Mouse (Mus musculus): ENCODE data around the gene Pm20d1.

Pm20d1 gene

GRCm38 (mm10) chr1:131829279-131829678, 32.1 kb downstream of the Pm20d1 start:
- no peak for DNase-seq (ENCODE audit: low spot score)

DNA sequence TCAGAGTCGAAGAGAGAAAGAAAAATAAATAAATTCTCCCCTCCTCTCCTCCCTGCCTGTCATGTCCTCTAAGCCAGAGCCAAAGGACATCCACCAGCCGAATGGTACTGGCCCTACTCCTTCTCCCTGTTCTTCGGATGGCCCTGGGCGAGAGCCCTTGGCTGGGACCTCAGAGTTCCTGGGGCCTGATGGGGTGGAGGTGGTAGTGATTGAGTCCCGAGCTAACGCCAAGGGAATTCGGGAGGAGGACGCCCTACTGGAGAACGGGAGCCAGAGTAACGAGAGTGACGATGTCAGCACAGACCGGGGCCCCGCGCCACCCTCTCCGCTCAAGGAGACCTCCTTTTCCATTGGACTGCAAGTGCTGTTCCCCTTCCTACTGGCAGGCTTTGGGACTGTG, 33.4 kb downstream of the Pm20d1 start:
- DNase-seq (ENCODE audit: low spot score) = no peak

DNA sequence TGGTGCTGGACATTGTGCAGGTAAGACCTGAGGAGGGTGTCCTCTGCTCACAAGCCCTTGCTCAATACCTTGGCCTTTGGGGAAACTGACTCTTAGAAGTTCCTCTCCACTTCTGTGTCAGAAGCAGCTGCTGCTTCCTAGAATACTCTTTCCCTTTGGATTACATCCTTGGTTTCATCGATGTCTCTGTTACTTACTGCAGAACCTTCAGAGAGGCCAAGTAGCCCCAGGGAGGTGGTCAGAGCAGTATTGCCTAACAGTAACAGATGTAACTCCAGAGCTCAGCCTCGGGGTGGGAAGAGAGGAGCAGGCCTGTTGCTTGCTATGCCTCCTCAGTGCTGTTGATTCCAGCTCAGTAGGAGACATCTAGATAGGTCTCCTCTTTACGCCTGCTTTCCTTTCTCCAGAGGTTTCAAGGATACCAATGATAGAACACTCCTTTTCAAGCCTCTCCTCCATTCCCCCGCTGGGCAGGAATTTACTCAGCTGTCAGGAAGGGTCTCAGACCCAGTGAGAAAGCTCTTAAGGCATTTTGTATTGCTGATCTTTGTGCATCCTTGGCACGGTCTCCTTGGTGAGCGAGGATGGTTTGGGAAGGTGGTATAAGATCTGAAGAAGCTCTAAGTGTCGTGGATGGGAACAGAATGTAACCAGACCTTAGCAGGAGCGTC, 33.9 kb downstream of the Pm20d1 start:
- DNase-seq (ENCODE audit: low spot score) = no peak

DNA sequence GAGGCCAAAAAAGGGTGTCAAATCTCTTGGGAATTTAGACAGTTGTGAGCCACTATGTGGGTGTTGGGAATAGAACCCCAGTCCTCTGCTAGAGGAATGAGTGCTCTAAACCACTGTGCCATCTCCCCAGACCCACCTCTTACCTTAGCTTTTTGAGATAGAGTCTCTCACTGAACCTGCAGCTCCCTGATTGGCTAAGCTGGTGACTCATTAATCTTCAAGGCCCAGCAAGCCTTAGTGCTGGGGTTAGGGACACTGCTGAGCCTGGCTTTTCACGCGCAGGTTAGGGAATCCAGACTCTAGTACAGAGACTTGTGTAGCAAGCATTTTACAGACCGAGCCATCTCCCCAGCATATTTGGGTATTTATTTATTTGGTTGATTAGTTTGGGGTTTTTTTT, 39.9 kb downstream of the Pm20d1 start:
- DNase-seq (ENCODE audit: low spot score) = no peak

GRCm38 (mm10) chr1:131838542-131838941, 41.4 kb downstream of the Pm20d1 start:
- no peak for DNase-seq (ENCODE audit: low spot score)

- DNase-seq (ENCODE audit: low spot score) = no peak
Observed at GRCm38 (mm10) chr1:131839279-131839678, 42.1 kb downstream of the Pm20d1 start.

DNA sequence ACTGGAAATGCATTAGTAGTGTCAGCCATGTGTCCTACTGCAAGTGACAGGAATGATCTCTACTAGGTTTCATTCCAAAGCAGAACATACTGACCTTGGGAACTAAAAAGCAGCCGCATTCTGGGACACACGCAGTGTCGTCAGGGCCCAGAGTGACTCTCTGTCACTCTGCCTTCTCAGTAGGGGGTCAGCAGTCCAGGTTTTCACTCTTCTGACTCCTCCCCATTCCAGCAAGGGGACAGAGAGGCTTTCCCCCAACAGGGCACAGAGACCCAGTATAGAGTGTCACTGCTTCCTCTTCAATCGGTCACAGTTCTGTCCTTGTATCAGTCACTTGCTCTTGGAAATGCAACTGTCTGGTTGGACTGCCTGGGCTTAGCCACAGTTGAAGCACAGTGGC, 45.0 kb downstream of the Pm20d1 start:
- DNase-seq (ENCODE audit: low spot score) = no peak

- no peak for DNase-seq (ENCODE audit: low spot score)
Observed at GRCm38 (mm10) chr1:131843758-131844157, 46.6 kb downstream of the Pm20d1 start.

DNA sequence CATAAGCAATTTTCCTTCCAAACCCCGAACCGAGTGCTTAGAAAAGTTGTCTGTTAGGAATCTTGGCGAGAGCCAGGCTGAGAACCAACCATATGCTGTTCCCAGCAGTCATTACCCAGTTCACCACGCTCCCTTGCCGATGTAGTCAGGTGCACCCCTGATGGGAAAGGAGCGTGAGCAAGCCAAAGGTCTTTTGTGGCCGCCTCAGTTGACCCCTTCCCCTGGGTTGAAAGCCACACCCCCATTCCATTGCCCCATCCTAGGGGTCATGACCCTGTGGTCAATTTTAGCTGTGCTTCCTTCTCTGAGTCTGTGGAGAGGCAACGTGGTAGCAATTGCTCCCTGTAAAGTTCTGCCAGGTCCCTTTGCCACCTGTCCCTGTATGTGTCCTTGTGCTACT, 47.7 kb downstream of the Pm20d1 start:
- no peak for DNase-seq (ENCODE audit: low spot score)

- DNase-seq (ENCODE audit: low spot score) = peak; percentile 54
Observed at GRCm38 (mm10) chr1:131846255-131846654, 49.1 kb downstream of the Pm20d1 start.

GRCm38 (mm10) chr1:131861811-131862210, 64.6 kb downstream of the Pm20d1 start:
- DNase-seq (ENCODE audit: low spot score) = no peak

DNA sequence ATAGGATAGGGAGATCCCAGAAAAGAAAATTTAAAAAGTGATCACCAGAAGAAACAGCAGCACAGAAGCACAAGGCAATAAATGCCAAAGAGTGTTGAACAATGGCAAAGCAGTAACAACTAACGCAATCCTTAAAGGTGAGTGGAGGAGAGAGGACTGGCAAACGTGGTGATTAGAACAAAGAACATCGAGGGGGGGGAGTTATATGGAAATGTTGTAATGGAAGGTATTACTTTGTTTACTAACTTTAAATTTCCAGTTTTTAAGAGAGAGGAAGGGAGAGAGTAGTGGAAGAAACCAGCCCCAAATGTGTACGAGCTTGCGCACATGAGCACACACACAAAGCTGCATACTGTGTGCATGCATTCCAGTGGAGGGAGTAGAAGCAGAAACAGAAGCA, 68.4 kb downstream of the Pm20d1 start:
- no peak for DNase-seq (ENCODE audit: low spot score)

DNA sequence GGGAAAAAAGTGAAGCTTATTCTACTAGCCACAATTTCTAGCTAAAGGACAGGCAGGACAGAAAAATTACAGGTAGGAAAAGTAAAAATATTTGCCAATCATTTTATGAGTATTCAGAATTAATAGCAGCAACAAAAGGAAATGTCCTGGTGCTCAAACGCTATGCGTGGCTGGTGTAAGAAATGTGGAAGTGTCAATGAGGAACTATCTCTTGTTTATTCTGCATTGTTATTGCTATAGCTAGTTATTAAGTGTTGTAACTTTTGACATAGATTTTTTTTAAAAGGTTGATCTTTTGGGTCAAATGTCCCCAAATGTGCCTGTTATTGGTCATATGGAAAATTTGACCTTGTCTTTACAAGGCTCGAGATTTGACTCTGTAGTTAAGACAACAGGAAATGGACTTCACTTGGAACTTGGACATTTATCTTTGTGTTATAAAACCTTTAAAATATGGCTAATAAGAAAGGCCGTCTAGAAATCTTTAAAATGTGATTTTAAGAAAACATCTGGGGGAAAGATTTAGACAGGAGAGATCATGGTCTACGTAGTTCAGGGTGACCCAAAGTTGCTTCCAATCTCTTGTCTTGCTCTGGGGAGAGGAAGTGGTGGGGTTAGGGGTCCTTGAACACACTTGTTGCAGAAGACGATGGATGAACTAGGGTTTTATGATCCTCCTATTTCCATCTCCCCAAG, 69.3 kb downstream of the Pm20d1 start:
- DNase-seq (ENCODE audit: low spot score) = no peak

- DNase-seq (ENCODE audit: low spot score) = peak; percentile 95
Observed at GRCm38 (mm10) chr1:131867093-131867945, 70.1 kb downstream of the Pm20d1 start, which contains the start of gene Rab29. TSS of gene Rab29 (plus strand) at chr1:131867224.

DNA sequence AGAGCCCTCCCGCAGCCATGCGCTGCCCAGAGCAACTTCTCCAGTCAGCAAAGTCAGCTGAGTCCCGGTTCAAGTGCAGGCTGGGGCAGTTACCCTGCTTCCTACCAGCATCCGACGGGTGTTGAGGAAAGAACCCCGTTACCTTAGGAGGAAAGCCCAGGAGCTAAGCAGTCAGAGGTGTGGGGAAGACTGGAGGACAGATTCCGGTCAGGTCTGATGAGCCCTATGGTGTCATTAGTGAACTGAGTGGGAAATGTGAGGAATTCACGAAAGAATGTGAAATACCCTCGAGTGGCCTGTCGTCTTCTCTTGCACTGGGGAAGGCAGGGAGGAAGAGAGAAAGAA, 70.7 kb downstream of the Pm20d1 start:
- DNase-seq (ENCODE audit: low spot score) = peak; percentile 7

- DNase-seq (ENCODE audit: low spot score) = no peak
Observed at GRCm38 (mm10) chr1:131869561-131869960, 72.4 kb downstream of the Pm20d1 start.
